Mouse (Mus musculus): ENCODE data around the gene Cybc1. TPM values are rescaled to one million over a fixed set of nuclear protein-coding genes. Genes with fewer than 3 reads are reported as not detected.

Gene Cybc1
- total RNA-seq (2021), result 1 to 10 TPM; 4.4 to 5.6 TPM
- long read RNA-seq, experiment 1, partial matches to known transcripts, result 2 of 4 reads
- long read RNA-seq, experiment 1, other reads (novel, unspliced or antisense), result 0 of 4 reads
- long read RNA-seq, experiment 2, transcript Cybc1-201 (7 exons, 2,417 nt), result major isoform, 5 of 9 reads
- long read RNA-seq, experiment 2, partial matches to known transcripts, result 0 of 9 reads
- long read RNA-seq, experiment 2, other reads (novel, unspliced or antisense), result 3 of 9 reads

DNA sequence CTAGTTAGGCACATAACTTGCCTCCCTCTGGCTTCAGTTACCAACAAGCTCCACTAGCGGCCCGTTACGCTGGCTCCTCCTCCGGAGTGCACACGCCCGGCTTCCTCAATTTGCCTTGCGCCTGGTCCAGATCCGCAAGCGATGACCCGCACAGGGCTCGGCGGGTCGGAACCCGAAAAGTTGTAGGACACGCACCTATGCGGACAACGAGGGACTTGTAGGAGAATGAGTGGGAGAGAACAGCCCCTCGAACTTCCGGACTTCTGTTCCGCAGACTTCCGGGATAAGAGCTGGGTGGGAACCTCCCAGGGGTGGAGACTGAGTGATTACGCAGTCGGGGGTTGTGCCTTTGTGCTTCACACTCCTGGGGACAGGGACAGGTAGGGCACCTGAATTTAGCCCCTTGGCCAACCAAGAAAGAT is at the start of gene Cybc1:
Cybc1 (minus strand) TSS at position 305 of the 422 bp plus-strand sequence.
- peak; percentile 58 for DNase-seq
- intact Hi-C loops (cut with DNase I; ENCODE audit: low total_unique reads), result loop anchor here (5.0 kb wide), 1 partner anchor 58 kb away; no protein-coding TSS in a partner anchor

DNA sequence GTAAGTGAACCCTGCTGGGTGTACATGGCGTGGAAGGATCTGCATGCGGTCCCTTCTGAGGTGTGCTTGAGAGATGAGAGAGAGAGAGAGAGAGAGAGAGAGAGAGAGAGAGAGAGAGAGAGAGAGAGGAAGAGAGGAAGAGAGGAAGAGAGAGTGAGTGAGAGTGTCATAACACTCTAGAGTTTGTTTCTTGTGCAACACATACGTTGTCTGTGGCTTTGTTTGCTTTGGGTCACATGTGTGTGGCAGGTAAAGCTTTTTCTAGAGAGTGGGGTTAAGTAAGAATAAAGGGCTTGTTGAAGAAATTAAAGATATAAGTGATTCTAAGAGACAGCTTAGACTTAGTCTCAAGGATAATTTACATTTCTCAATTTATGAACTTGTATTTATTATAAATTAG is 48.9 kb upstream of the Cybc1 start:
- intact Hi-C loops (cut with DNase I; ENCODE audit: low total_unique reads), result no loop called here
- DNase-seq, result no peak

DNA sequence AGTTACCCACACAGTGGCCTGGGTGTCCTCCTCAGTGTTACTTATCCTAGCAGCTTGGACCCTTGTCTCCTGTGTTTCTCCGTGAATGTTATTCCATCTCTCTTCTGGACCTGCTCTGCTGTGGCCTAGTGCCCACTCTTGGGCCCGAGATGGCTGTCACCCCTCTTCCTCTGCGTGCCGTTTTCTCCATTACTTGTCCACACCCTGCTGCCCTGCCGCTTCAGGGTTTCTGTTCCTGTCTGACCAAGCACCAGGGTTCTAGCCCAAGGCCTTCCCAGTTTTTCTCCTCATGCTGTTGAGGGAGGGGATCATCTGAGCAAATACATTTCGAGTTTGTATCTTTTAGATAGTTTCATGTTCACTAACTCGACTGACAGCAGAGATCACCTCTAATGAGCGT is 48.4 kb upstream of the Cybc1 start:
- intact Hi-C loops (cut with DNase I; ENCODE audit: low total_unique reads), result no loop called here
- no peak for DNase-seq

DNA sequence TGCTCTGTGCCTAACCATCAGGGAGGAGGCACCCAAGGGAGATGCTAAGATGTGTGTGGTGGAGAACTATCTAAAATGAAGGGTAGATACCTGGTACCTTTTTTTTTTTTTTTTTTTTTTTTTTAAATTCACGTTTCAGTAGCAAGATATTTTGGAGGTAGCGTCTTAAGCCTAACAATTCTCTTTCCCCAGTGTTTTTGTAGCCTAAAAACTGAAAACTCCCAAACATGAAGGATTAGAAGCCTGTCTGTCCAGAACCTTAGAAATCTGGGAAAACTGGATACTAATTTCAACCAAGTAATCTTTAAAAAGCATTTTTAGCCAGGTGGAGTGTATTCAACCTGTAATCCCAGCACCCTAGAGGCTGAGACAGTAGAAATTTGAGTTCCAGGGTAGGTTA is 32.0 kb upstream of the Cybc1 start:
- intact Hi-C loops (cut with DNase I; ENCODE audit: low total_unique reads), result no loop called here
- DNase-seq, result no peak

DNA sequence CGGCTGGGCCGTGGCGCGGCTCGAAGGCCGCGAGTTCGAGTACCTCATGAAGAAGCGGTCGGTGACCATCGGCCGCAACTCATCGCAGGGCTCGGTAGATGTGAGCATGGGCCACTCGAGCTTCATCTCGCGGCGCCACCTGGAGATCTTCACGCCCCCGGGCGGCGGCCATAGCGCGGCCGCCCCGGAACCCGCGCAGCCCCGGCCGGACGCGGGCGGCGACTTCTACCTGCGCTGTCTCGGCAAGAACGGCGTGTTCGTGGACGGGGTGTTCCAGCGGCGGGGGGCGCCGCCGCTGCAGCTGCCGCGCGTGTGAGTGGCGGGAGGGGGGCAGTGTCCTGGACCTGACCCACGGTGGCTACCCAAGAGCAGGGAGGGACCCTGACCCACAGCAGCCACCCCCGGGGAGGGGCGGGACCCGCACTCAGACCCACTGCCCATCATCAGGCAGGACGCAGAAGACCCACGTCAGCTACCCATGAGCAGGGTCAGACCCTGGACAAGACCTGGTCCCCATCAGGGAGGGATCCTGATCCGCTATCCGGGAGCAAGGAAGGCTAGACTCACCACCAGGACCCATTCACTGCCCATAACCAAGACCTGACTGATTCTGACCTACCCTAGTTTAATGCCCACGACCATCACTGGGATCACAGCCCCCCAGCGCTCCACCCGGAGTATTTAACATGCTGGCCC is 31.2 kb upstream of the Cybc1 start:
- intact Hi-C loops (cut with DNase I; ENCODE audit: low total_unique reads), result no loop called here
- peak; percentile 30 for DNase-seq

DNA sequence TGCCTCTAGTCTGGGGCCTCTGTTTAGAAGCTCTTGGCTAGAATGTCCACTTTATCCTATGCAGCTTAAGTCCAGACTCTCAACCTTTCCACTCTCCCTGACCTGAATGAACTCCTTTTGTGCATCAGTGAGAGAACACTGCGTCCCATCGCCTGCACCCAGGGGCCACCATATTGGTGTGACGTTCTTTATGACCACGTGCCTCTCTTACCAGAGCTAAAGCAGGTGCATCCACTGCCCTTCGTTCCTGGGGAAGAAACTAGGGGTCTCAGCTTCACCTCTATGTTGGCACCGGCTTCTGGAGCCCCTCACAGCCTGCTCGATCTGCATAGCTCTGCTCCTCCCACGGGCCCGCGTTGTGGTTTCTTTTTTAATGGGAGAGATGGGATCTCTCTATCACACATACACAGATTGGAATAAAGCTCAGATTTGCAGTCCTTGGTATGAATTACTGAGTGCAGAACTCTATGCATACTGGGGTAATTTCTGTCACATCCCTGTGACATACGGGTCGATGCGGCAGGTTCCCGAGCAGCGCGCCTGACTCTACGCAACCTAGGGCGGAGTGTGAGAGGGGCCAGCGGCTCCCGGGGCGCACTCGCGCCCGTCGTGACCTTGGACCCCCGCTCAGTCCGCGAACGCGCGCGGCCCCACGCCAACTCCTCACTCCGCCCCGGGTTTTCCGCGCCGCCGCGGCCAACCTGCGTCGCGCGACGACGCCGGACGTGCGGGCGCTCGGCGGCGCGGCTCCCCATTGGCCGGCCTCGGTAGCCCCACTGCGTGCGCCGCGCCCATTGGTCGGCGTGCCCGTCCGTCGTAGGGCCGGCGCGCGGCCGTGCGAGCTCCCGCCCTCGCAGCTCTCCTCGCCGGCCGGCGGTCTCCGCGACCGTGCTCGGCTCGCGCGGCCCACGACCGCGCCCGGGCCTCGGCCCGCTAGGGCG is 30.3 kb upstream of the Cybc1 start, which contains the start of gene Foxk2:
Foxk2 (plus strand) TSS at position 831 of the 941 bp plus-strand sequence.
- intact Hi-C loops (cut with DNase I; ENCODE audit: low total_unique reads), result no loop called here
- DNase-seq, result peak; percentile 95

DNA sequence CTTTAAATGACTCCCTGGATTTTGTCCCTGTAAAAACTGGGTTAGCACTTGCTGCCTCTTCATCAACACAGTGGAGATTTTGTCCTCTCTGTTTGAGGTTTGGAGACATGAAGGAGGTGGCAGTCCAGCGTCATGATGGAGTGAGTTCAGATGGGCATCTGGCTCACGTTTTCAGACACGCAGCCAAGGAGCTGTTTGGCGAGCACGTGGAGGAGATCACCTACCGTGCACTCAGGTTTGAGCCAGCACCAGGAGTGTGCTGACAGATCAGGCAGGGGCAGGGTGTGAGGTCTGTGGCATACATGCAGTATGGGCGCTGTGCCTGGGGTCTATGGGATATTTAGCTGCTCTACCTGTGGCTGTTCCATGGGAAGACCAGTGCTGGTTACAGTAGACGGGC is 21.1 kb upstream of the Cybc1 start:
- no peak for DNase-seq
- intact Hi-C loops (cut with DNase I; ENCODE audit: low total_unique reads), result no loop called here

DNA sequence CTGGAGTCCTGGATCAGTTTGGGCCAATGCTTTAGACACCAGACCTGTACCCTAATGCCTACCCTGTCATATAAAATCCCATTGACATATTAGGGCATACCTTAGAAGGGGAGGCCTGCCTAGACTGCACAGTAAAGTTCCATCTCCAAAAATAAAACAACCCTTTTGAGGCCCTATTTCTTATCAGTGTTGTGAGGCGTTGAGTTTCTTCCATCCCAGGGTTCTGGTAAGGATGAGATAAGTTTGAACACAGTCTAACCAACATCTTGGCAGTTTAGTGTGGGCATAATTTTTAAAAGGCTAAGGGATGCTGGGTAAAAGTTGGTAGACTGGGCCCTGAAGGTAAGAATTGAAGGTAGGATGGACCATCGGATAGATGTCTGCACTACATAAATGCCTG is 10.5 kb upstream of the Cybc1 start:
- no peak for DNase-seq
- intact Hi-C loops (cut with DNase I; ENCODE audit: low total_unique reads), result no loop called here

DNA sequence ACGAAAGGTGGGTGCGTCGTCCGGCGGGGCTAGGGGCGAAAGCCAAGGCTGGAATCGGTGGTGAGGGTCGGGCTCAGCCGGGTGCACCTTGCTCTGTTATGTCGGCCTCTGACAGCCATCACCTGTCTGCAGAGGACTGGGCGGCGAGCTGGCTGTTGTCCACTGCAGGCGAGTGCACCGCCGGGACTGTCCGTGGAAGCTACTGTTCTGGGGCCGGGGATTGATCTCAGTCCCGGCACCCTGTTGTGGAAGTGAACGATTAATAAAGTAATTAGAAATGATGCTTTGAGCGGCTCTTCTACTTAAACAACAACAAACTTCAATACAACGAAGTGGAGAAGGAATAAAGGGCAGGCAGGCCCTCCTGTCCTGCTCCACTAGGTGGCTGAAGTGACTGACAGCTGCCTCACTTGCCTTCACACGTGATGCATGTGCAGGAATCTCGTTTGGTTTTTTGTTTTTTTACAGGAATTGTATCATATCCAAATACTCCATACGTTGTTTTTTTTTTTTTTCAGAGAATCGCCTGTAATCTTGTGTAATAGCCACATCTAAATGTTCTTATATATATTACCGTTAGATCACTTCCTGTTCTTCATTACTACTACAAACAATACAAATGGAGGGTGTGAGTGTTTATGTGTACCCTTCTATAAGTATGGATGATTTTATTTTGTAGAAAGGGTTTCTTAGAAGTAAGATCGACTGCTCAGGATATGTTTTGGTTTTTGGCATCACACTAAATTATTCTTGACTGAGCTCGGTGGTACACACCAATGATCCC is 8.4 kb upstream of the Cybc1 start:
- intact Hi-C loops (cut with DNase I; ENCODE audit: low total_unique reads), result no loop called here
- DNase-seq, result no peak

DNA sequence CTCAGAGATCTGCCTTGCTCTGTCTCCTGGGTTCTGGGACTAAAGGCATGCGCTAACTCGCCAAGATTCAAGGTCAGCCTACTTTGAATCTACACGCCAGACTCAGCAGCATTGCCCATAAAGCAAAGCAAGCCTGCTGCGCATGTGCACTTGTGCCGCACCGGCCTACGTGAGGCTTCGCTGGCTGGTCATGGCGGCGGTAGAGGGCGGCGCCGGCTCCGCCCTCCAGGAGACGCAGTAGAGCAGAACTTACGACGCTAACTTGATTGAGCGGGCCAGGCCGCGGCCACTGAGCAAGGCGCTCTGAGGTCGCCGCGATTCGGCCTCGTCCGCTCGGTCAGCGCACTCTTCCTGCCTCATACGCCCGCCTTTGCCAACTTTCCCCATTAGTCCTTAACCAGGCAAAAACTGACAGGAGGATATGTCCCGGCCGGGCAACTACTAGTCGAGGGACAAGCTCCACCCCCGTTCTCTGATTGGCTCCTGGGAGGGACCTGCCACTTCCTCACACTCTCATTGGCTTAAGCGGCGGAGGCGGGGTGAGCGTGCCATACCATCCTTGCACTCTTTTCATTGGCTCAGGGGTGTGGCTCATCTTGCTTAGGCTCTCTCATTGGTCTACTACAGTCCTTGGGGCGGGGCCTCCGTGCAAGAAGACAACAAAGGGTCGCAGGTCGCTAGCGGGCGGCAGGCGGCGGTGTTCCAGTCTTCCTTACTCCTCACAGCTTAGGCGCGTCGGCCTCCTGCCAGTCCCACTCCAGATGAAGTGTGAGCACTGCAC is 7.6 kb upstream of the Cybc1 start, which contains the start of gene Narf:
Narf (plus strand) TSS at position 690 of the 781 bp plus-strand sequence.
- peak; percentile 99 for DNase-seq
- intact Hi-C loops (cut with DNase I; ENCODE audit: low total_unique reads), result no loop called here

DNA sequence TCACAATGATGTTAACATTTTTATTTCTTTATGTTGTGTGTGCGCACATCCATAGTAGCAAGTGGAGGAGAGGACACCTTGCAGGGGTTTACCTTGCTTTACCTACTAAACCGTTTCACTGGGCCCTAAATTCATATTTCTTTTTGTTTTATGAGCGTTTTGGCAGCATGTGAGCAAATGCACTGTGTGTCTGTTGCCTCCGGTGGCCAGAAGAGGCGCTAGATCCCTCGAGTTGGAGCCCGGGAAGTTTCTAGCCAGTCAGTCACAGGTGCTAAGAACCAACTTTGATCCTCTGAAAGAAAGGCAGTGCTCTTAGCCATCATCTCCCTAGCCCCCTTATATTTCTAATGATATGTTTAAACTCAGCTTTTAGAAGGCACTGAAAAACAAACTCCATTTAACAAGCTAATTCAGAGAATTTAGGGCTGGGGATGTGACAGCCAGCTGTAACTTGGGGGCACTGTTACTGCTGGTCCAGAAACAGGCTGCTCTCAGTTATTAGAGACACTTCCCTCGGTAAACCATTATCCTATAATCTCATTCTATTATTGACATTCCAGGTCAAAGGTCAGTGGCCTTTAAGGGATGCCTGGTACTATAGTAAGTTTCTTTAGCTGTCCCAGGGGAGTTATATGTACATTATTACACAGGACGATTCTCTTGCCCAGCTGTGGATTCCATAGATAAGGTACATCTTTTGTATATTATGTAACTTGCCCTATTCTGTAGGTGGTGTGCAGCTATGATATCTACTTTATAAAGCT is 6.5 kb upstream of the Cybc1 start:
- intact Hi-C loops (cut with DNase I; ENCODE audit: low total_unique reads), result no loop called here
- peak; percentile 38 for DNase-seq

DNA sequence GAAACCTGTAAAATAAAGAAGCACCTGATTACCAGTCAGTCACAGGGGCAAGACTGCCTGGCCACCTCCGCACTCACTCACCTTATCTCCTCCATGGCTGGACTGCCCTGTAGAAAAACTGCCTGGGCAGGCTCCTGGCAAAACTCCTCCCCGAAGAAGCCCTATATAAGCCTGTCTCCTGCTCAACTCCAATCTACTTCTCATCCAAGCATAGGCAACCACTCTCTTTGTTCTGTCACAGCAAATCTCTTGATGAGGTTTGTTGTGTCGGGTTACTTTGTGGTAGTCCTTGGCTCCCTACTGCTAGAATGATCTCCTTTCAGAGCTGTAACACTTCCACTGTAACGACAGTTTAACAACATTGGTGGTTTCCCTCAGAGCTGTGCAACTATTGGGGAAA is 3.6 kb upstream of the Cybc1 start:
- DNase-seq, result no peak
- intact Hi-C loops (cut with DNase I; ENCODE audit: low total_unique reads), result no loop called here

DNA sequence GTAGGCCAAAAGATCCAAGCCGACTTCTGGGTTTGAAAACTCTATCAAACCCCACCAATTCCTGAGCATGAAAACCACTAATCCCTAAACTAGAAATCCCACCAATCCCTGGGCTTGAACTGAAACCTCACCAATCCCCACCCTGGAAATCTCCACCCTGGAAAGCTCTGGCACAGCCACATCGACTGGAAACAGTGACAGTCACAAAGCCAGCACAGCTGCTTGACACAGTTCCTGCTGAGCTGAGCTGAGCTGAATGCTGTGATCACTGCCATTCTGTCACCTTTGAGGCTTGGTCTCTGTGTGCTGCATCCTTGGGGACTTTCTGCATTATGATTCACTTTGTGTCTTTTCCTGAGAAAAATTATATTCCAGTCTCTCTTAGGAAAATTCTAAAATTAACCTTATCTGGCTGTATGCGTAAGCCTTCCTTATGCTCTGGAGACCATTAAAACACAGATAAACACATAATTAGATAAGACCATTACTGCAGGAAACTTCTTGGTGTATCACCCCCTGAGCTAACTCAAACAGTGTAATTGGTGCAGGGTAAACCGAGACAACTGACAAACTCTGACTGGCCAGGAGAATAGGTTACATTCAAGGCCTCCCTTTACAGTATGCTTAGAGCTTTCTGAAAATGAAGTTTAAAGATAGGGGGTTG is 2.6 kb upstream of the Cybc1 start:
- intact Hi-C loops (cut with DNase I; ENCODE audit: low total_unique reads), result no loop called here
- DNase-seq, result peak; percentile 54

DNA sequence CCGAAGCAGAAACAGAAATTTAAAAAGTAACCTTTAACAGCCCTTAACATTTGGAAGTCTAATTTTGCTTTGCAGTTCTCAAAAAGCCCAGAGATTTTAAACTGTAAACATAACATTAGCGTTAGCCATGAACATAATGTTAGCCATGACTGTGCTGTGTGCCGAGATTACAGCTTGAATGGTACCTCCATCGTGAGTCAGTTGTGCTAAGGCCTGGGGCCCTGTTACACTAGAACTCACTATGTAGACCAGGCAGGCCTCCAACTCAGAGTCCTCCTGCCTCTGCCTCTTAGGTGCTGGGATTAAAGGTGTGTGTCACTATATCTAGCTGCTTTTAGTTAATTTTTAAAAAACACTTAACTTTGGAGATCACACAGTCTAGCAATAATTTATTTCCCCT is 2.1 kb upstream of the Cybc1 start:
- DNase-seq, result no peak
- intact Hi-C loops (cut with DNase I; ENCODE audit: low total_unique reads), result no loop called here

DNA sequence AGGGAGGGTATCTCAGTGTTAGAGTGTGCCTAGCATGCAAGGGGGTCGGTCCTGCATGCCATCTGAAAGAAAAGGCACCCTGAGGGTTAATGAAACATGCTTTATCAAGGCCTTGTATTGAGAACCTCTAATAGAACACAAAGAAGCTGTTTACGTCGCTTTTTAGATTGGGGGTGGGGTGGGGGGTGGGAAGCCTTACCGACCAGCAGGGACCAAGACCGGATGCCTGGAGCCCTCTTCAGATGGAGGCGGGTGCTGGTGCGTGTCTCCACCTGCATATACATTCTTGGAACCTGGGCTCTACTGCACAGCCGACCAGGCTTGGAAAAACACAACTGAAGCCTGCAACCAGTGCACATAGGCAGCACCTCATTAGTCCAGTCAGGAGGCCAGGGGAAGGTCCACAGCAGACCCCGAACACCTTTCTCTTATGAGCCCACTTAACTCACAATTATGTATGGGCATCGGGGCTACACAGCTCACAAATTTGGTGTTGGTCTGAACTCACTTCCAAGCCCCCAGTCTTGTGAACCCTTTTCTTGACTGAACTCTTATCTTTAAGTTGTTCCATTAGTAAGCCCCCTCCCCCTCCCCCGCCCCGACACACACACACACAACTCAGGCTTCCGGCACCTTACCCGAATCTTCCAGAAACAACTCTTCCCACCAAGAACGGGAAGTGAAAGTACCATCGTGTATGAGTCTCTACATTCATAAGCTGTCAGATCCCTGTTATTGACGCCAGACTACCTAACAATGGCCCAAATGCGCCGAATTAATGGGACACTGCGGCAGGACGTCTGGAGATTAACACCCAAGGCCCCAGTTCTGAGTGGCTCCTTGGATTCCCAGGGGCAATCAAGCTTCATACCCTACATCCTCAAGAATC is 749 bp downstream of the Cybc1 start:
- intact Hi-C loops (cut with DNase I; ENCODE audit: low total_unique reads), result loop anchor here (5.0 kb wide), 1 partner anchor 59 kb away; no protein-coding TSS in a partner anchor
- no peak for DNase-seq

DNA sequence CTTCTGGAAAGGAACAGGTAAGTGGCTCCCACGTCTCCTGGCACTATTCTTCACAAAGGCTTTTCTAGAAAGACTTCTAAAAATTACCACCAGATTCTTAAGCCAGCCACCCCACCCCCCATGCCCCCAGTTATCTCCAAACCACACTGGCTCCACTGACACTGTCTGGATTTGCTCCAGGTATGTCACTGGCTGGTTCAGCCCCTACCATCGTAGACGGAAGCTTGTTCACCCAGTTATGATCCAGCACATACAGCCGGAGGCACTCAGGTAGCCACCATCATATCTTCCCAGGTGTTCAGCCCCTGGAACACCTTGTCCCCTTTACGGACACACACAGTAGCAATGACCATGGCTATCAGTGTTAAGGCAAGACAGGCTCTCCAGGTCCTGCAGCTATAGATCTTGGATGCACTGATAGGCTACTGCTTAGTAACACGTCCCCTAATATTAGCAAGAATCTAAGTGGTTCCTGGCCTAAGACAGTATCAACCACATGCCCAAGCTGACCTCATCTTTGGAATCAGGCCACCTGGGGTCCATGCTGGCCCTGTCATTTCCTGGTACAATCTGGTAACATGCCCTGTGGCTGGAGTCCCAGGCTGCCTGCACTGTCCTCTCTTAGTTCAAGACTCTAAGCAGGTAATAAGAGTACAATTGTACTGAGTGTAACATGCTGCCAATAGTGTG is 7.7 kb downstream of the Cybc1 start:
- DNase-seq, result no peak
- intact Hi-C loops (cut with DNase I; ENCODE audit: low total_unique reads), result no loop called here
